Comparison of ENCODE assay signal across 12 mouse cellular contexts in genomic region chr13:111309848-111310692, GRCm38 (mm10). TPM values are rescaled to one million over a fixed set of nuclear protein-coding genes. Genes with fewer than 3 reads are reported as not detected.
A peak's percentile ranks its signal among the peaks of the same experiment; 100 is the strongest.
DNase-seq lines count a peak whose midpoint lies in the region; ATAC-seq lines count a peak whose summit lies in the region.
"Had no signal": no experiment of that assay in that cellular context is flagged by ENCODE, and none has a peak within 500 bp of the region (broad histone marks: within the 10 kb centered on the region; RNA-seq: fewer than 3 reads in every experiment).

No protein-coding gene starts in this region.

- H3K9me3 ChIP-seq in neural tube, embryonic 13.5 days: peaks cover 8% of the 10 kb centered on the region; the same call in 1 of the 2 replicates
- H3K9me3 ChIP-seq: lung, embryonic 15.5 days had no signal

- peak; percentile 74 for ATAC-seq in frontal cortex, adult (ENCODE audit: low TSS enrichment)
- peak; percentile 74 for ATAC-seq in neural tube, embryonic 13.5 days (ENCODE audit: low read depth)

- H3K9ac ChIP-seq in neural tube, embryonic 13.5 days: no peak overlapping the region
- H3K9ac ChIP-seq: embryonic facial prominence, embryonic 12.5 days; lung, embryonic 15.5 days had no signal

- 47% methylated on average over 14 of the region's 14 CpGs for WGBS in neural tube, embryonic 13.5 days

- no peaks in the 10 kb centered on the region for H3K27me3 ChIP-seq in neural tube, embryonic 13.5 days
- H3K27me3 ChIP-seq: lung, embryonic 15.5 days had no signal

- no peaks in the 10 kb centered on the region for H3K36me3 ChIP-seq in neural tube, embryonic 13.5 days
- H3K36me3 ChIP-seq: embryonic facial prominence, embryonic 12.5 days; lung, embryonic 15.5 days had no signal

- DNase-seq in frontal cortex, postnatal 25 days (ENCODE audit: low spot score in 2 of 2): no peak
- peak; percentile 57 for DNase-seq in cerebellum, adult 9-11 months
- DNase-seq in layer of hippocampus, adult 9-10 months (ENCODE audit: low spot score): peak; percentile 39
- no peak for DNase-seq in kidney, postnatal 25 days
- DNase-seq in kidney, adult 18-20 months: no peak
- no peak for DNase-seq in kidney, postnatal 4 days
- DNase-seq: kidney, adult 11 months; thymus, adult 18-20 months had no signal

- H3K4me1 ChIP-seq in neural tube, embryonic 13.5 days (replicated peaks): peaks cover 13% of the 10 kb centered on the region
- H3K4me1 ChIP-seq: embryonic facial prominence, embryonic 12.5 days; lung, embryonic 15.5 days had no signal

- peak overlapping the region; percentile 28; the same call in 1 of the 2 replicates for H3K4me2 ChIP-seq in neural tube, embryonic 13.5 days
- H3K4me2 ChIP-seq: embryonic facial prominence, embryonic 12.5 days; lung, embryonic 15.5 days had no signal

- H3K4me3 ChIP-seq in neural tube, embryonic 13.5 days: no peak overlapping the region
- H3K4me3 ChIP-seq: embryonic facial prominence, embryonic 12.5 days; lung, embryonic 15.5 days had no signal

- H3K27ac ChIP-seq in neural tube, embryonic 13.5 days (replicated peaks): peak overlapping the region; percentile 78
- H3K27ac ChIP-seq: embryonic facial prominence, embryonic 12.5 days; lung, embryonic 15.5 days had no signal

RNA-seq across cellular contexts. Expression of gene Actbl2, which starts 55.3 kb away (rescaled TPM):
- not detected in 2 replicates for polyA plus RNA-seq in neural tube, embryonic 13.5 days (2015; fragmentation: Nextera tagmentation; extraction: Ambion mirVana)
- polyA plus RNA-seq: lung, embryonic 15.5 days had no signal

Comparison
In these comparisons a context has a peak if more than half of its experiments do, and no peak if none do; other contexts are left out.
1. DNase-seq: peak in cerebellum, adult 9-11 months (single experiment) and layer of hippocampus, adult 9-10 months (single experiment); none in frontal cortex, postnatal 25 days (0 of 2), kidney, postnatal 25 days (0 of 2), kidney, adult 18-20 months (single experiment) and kidney, postnatal 4 days (0 of 2).